Mouse (Mus musculus): ENCODE results near the gene Hist1h2ai.
A peak's percentile ranks its signal among the peaks of the same experiment; 100 is the strongest.

DNA sequence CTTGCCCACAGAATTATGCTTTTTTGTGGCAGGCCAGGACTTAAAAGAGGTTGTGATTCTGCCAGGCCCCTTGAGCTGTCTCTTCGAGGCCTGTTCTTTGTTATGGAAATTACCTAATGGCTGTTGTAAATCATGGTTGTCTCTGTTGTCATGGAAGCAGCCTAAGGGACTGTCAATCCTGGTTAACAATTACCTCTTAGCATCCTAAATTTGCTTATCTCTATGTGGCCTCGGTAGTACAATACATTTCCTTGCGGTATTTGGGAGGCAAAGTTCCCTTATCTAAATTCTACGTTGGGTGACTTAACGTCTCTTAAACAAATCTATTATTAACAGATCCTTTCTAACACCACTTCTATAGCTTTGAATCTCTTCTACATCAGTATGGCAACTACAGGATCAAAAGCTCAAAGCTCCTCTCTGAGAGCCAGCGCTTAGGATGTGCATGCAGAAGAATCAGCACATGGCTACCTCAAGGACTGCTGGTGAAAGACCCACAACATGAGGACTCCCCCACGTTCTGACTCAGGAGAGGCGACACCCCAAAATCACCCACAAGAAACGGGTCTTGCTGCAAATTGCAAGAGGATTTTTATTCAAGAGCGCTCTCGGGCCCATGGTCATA, 11.8 kb downstream of the Hist1h2ai start:
- TF ChIP-seq EP300 (IDR thresholded peaks at IDR 0.05; ENCODE audit: low read depth): 0 out of 2 replicates have a peak, but pooled peaks have one; percentile 13
- TF ChIP-seq CTCF (IDR thresholded peaks at IDR 0.05; ENCODE audit: low read depth): no peak
